Mouse (Mus musculus) forebrain, embryonic 16.5 days (tissue): ENCODE data around the gene Tmem131. TPM values are rescaled to one million over a fixed set of nuclear protein-coding genes. Genes with fewer than 3 reads are reported as not detected.

Experiments used
- ATAC-seq: fragments of 200-750 bp; cut with Nextera tagmentation; 2 replicates; pipeline ENCODE4 v1.8.0; 2017; ENCODE audit warnings: mild to moderate bottlenecking, moderate library complexity
- H3K27ac ChIP-seq: fragments of 300-500 bp; sonication (generic); 2 replicates; pipeline ENCODE4 v1.5.1; 2014; ENCODE audit warnings: low read length, control low read depth
- H3K27me3 ChIP-seq: fragments of 300-500 bp; sonication (generic); replicated peaks from 2 replicates; pipeline ENCODE4 v1.6.1; 2014; ENCODE audit warnings: low read length; ENCODE audit not compliant: control insufficient read depth, insufficient read depth
- H3K36me3 ChIP-seq: fragments of 300-500 bp; sonication (generic); 2 replicates; pipeline ENCODE4 v1.6.1; 2014; ENCODE audit not compliant: control insufficient read depth, insufficient read depth
- H3K4me1 ChIP-seq: fragments of 300-500 bp; sonication (generic); replicated peaks from 2 replicates; pipeline ENCODE4 v1.6.1; 2014; ENCODE audit warnings: low read length; ENCODE audit not compliant: control insufficient read depth, insufficient read depth
- H3K4me2 ChIP-seq: fragments of 300-500 bp; sonication (generic); 2 replicates; pipeline ENCODE4 v1.6.1; 2014; ENCODE audit warnings: mild to moderate bottlenecking, low read length, control low read depth
- H3K4me3 ChIP-seq: fragments of 300-500 bp; sonication (generic); replicated peaks from 2 replicates; pipeline ENCODE4 v1.5.1; 2014; ENCODE audit warnings: mild to moderate bottlenecking, low read length, control low read depth
- H3K9ac ChIP-seq: fragments of 300-500 bp; sonication (generic); replicated peaks from 2 replicates; pipeline ENCODE4 v1.6.1; 2014; ENCODE audit warnings: low read depth, low read length, control low read depth
- H3K9me3 ChIP-seq: fragments of 300-500 bp; sonication (generic); 2 replicates; pipeline ENCODE4 v1.6.1; 2016; ENCODE audit warnings: low read length; ENCODE audit not compliant: control insufficient read depth
- WGBS: fragments of 180-500 bp; shearing (Covaris S2); extraction: QIAGEN DNeasy Blood & Tissue Kit; methylation state at CpG from one replicate; pipeline ENCODE4 v1.1.7; 2014; 5-methylcytosine and 5-hydroxymethylcytosine counted together
- polyA plus RNA-seq: library from polyadenylated mRNA; unstranded; fragments of >200 nt; fragmentation: Nextera tagmentation; extraction: Ambion mirVana; gene quantifications from 2 replicates; pipeline ENCODE4 v1.2.1, GENCODE M21; 2015

Tmem131 gene
- polyA plus RNA-seq, 1 experiment from 2014 or later, result 14.4 TPM

DNA sequence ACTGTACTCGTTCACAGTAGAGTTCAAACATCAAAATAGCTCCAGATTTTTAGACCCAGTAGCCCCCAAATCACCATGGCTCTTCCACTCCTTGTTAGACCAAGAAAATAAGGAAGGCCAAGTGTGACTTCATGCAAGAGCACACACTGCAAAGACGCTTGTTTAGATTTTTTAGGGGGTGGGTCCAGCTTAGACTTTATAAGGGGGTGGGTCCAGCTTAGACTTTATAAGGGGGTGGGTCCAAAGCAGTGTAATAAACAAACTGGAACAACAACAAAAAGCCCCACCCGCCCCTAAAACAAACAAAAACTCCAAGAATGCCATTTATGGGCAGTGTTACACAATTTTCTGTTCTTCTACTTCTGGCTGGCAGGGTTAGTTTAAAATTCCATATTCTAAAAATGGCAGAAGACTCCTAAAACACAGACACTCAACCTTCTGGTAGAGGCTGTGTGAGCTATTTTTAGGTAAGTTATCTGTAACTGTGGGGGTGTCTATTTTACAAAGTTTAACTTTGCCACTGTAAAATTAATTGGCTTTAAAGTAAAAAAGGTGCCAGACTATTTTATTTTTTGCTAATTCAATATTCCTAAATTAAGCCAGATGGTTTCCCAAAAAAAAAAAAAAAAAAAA is 143.0 kb downstream of the Tmem131 start:
- no peak overlapping the region for H3K9ac ChIP-seq
- H3K9me3 ChIP-seq, result no peaks in the 10 kb centered on the region
- peaks cover 45% of the 10 kb centered on the region for H3K36me3 ChIP-seq
- H3K27me3 ChIP-seq, result no peaks in the 10 kb centered on the region
- no peak for ATAC-seq
- no peak overlapping the region for H3K27ac ChIP-seq
- H3K4me1 ChIP-seq, result no peaks in the 10 kb centered on the region
- 82% methylated on average over 3 of the region's 3 CpGs for WGBS
- no peak overlapping the region for H3K4me3 ChIP-seq
- no peak overlapping the region for H3K4me2 ChIP-seq

- H3K9me3 ChIP-seq, result no peaks in the 10 kb centered on the region
- H3K4me3 ChIP-seq, result no peak overlapping the region
- H3K9ac ChIP-seq, result no peak overlapping the region
- no peak overlapping the region for H3K27ac ChIP-seq
- 86% methylated on average over 10 of the region's 10 CpGs for WGBS
- H3K4me1 ChIP-seq, result no peaks in the 10 kb centered on the region
- H3K27me3 ChIP-seq, result no peaks in the 10 kb centered on the region
- H3K4me2 ChIP-seq, result no peak overlapping the region
- H3K36me3 ChIP-seq, result peaks cover 48% of the 10 kb centered on the region
- no peak for ATAC-seq
Observed at GRCm38 (mm10) chr1:36797481-36797880, 146.0 kb downstream of the Tmem131 start.

DNA sequence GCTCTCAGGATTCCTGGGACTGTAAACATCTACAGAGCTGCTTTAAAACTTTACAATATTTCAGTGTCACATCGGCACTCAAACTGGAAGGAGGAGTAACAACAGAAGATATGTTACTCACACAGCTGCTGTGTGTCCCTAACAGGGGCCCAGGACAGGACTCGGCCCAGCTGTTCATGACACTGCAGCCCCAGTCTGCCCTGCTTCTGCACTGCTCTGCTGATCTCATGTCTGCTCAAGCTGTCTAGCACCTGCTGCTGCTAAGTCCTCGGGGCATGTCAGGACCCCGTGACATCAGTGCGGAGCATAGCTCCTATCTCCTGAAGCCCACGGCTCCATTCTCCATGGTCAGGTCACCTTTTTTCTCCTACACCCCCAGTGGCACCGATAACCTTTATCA is 146.8 kb downstream of the Tmem131 start:
- no peak overlapping the region for H3K27ac ChIP-seq
- H3K4me2 ChIP-seq, result no peak overlapping the region
- WGBS, result 93% methylated on average over 7 of the region's 7 CpGs
- H3K9me3 ChIP-seq, result no peaks in the 10 kb centered on the region
- no peaks in the 10 kb centered on the region for H3K27me3 ChIP-seq
- no peaks in the 10 kb centered on the region for H3K4me1 ChIP-seq
- H3K4me3 ChIP-seq, result no peak overlapping the region
- H3K9ac ChIP-seq, result no peak overlapping the region
- no peak for ATAC-seq
- peaks cover 45% of the 10 kb centered on the region for H3K36me3 ChIP-seq

- ATAC-seq, result no peak
- no peak overlapping the region for H3K27ac ChIP-seq
- H3K4me1 ChIP-seq, result peaks cover 4% of the 10 kb centered on the region; the same call in 1 of the 2 replicates
- peaks cover 10% of the 10 kb centered on the region for H3K36me3 ChIP-seq
- H3K9ac ChIP-seq, result no peak overlapping the region
- 58% methylated on average over 8 of the region's 8 CpGs for WGBS
- H3K4me2 ChIP-seq, result no peak overlapping the region
- H3K27me3 ChIP-seq, result no peaks in the 10 kb centered on the region
- no peaks in the 10 kb centered on the region for H3K9me3 ChIP-seq
- no peak overlapping the region for H3K4me3 ChIP-seq
Observed at GRCm38 (mm10) chr1:36789416-36789815, 154.1 kb downstream of the Tmem131 start.

DNA sequence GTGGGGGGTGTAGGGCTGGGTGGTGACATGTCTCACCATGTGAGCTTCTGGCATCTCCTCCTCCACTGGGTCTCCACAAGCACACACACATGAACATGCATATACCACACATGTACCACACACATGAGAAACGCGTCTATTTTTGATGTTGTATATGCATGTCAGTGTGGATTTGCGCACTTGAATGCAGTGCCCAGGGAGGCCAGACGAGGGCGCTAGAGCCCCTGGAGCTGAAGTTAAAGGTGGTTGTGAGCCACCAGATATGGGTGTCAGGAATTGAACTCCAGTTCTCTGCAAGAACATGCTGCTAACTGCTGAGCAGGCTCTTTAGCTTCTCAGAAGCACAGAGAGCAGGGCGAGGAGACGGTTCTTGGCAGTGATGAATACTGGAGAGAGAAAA is 157.1 kb downstream of the Tmem131 start:
- Histone ChIP-seq H3K9me3 (no peaks in the 10 kb centered on the region), H3K4me2 (no peak overlapping the region), H3K27ac (no peak overlapping the region), H3K4me3 (no peak overlapping the region), H3K4me1 (peaks cover 4% of the 10 kb centered on the region; the same call in 1 of the 2 replicates), H3K27me3 (no peaks in the 10 kb centered on the region), H3K36me3 (no peaks in the 10 kb centered on the region), H3K9ac (no peak overlapping the region)
- WGBS, result 94% methylated on average over 7 of the region's 7 CpGs
- ATAC-seq, result no peak

DNA sequence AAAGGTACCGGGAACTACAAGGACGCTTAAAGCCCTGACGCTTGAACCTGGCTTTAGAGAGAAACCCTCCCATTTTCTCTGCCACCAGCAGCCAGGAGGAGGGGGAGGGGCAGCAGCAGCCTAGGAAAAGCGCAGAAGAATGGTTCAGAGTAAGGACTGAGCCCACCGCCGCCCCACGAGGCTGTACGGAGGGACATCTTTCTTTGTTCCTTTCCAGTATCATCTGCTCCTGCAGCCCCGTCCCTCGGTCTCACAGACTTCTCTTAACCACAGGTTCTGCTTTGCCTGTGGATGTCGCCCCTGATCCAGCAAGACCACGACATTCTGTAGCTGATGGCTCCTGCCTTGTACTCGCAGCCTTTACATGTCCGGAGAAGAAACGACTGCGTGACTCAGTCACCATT is 158.2 kb downstream of the Tmem131 start:
- H3K4me1 ChIP-seq, result peaks cover 4% of the 10 kb centered on the region; the same call in 1 of the 2 replicates
- H3K27ac ChIP-seq, result peak overlapping the region; percentile 55
- H3K9ac ChIP-seq, result peak overlapping the region; percentile 65
- under 1% methylated on average over 16 of the region's 16 CpGs for WGBS
- H3K9me3 ChIP-seq, result no peaks in the 10 kb centered on the region
- ATAC-seq, result peak; percentile 73
- H3K4me2 ChIP-seq, result peak overlapping the region; percentile 74
- no peaks in the 10 kb centered on the region for H3K36me3 ChIP-seq
- H3K27me3 ChIP-seq, result no peaks in the 10 kb centered on the region
- H3K4me3 ChIP-seq, result peak overlapping the region; percentile 46

- no peaks in the 10 kb centered on the region for H3K27me3 ChIP-seq
- peak overlapping the region; percentile 46 for H3K4me3 ChIP-seq
- peak overlapping the region; percentile 65 for H3K9ac ChIP-seq
- peak overlapping the region; percentile 74 for H3K4me2 ChIP-seq
- 3% methylated on average over 20 of the region's 20 CpGs for WGBS
- peaks cover 4% of the 10 kb centered on the region; the same call in 1 of the 2 replicates for H3K4me1 ChIP-seq
- ATAC-seq, result peak; percentile 83
- H3K9me3 ChIP-seq, result no peaks in the 10 kb centered on the region
- H3K27ac ChIP-seq, result peak overlapping the region; percentile 55
- no peaks in the 10 kb centered on the region for H3K36me3 ChIP-seq
Observed at GRCm38 (mm10) chr1:36784365-36785134, 158.9 kb downstream of the Tmem131 start.

GRCm38 (mm10) chr1:36782476-36782875 is 161.0 kb downstream of the Tmem131 start:
- peaks cover 4% of the 10 kb centered on the region; the same call in 1 of the 2 replicates for H3K4me1 ChIP-seq
- H3K36me3 ChIP-seq, result no peaks in the 10 kb centered on the region
- 89% methylated on average over 11 of the region's 11 CpGs for WGBS
- H3K4me2 ChIP-seq, result no peak overlapping the region
- H3K9ac ChIP-seq, result no peak overlapping the region
- no peak for ATAC-seq
- no peaks in the 10 kb centered on the region for H3K27me3 ChIP-seq
- no peak overlapping the region for H3K4me3 ChIP-seq
- no peaks in the 10 kb centered on the region for H3K9me3 ChIP-seq
- no peak overlapping the region for H3K27ac ChIP-seq

- H3K4me2 ChIP-seq, result no peak overlapping the region
- 91% methylated on average over 13 of the region's 13 CpGs for WGBS
- peaks cover 4% of the 10 kb centered on the region; the same call in 1 of the 2 replicates for H3K4me1 ChIP-seq
- no peak overlapping the region for H3K9ac ChIP-seq
- no peak overlapping the region for H3K27ac ChIP-seq
- H3K4me3 ChIP-seq, result no peak overlapping the region
- no peak for ATAC-seq
- no peaks in the 10 kb centered on the region for H3K36me3 ChIP-seq
- no peaks in the 10 kb centered on the region for H3K9me3 ChIP-seq
- H3K27me3 ChIP-seq, result no peaks in the 10 kb centered on the region
Observed at GRCm38 (mm10) chr1:36780793-36781192, 162.7 kb downstream of the Tmem131 start.
